9 mouse cellular contexts compared by ENCODE assay signal in the genomic region with DNA sequence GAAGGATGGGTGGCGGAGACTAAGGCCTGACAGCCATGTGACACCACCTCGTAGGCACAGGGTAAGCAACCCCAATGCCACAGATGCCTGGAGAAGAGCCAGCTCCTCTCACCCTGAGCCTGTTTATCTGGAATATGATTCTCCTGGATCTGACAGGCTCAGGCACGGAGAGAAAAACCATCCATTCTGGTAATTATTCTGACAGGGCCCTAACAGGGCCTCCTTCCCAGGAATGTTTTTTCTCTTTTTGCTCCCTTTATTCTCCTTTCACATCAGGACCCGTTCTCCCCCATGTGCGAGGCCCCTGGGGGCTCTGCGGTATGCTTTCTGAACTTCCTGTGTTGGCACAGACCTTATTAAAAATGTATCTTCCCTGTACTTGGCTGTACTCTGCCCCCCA.
DNase-seq lines count a peak whose midpoint lies in the region; ATAC-seq and TF ChIP-seq lines count a peak whose summit lies in the region.
"Had no signal": no experiment of that assay in that cellular context is flagged by ENCODE, and none has a peak within 500 bp of the region (broad histone marks: within the 10 kb centered on the region; RNA-seq: fewer than 3 reads in every experiment).

No protein-coding gene starts in this region.

- H3K4me2 ChIP-seq in lung, embryonic 14.5 days = no peak overlapping the region; the same call in 1 of the 2 replicates
- H3K4me2 ChIP-seq in forebrain, embryonic 16.5 days (ENCODE audit: low read length) = no peak overlapping the region
- no peak overlapping the region for H3K4me2 ChIP-seq in stomach, embryonic 14.5 days (replicated peaks; ENCODE audit: low read depth, low read length)

- no peak overlapping the region for H3K27ac ChIP-seq in lung, embryonic 14.5 days (ENCODE audit: low read depth)
- H3K27ac ChIP-seq in forebrain, embryonic 16.5 days (ENCODE audit: low read length) = peak overlapping the region; percentile 31; the same call in 1 of the 2 replicates
- H3K27ac ChIP-seq in stomach, embryonic 14.5 days (ENCODE audit: low read length) = peak overlapping the region; percentile 40; the same call in 1 of the 2 replicates

- H3K4me1 ChIP-seq in lung, embryonic 14.5 days (ENCODE audit: insufficient read depth) = no peaks in the 10 kb centered on the region
- H3K4me1 ChIP-seq in lung, adult 2 months (ENCODE audit: control insufficient read depth, insufficient read depth, low read length) = no peaks in the 10 kb centered on the region
- peaks cover 17% of the 10 kb centered on the region for H3K4me1 ChIP-seq in forebrain, embryonic 16.5 days (replicated peaks; ENCODE audit: control insufficient read depth, insufficient read depth, low read length)
- peaks cover 8% of the 10 kb centered on the region; the same call in 1 of the 2 replicates for H3K4me1 ChIP-seq in stomach, embryonic 14.5 days (ENCODE audit: control insufficient read depth, insufficient read depth, low read length)

- peak; percentile 42; the same call in 1 of the 2 replicates for ATAC-seq in lung, embryonic 14.5 days (ENCODE audit: insufficient read depth)
- ATAC-seq in forebrain, embryonic 16.5 days = peak; percentile 54
- no peak; the same call in 1 of the 2 replicates for ATAC-seq in stomach, embryonic 14.5 days (ENCODE audit: insufficient number of reproducible peaks, insufficient read depth, low FRiP score, low read depth)

- no peaks in the 10 kb centered on the region for H3K36me3 ChIP-seq in lung, embryonic 14.5 days (ENCODE audit: insufficient read depth)
- no peaks in the 10 kb centered on the region for H3K36me3 ChIP-seq in forebrain, embryonic 16.5 days (ENCODE audit: control insufficient read depth, insufficient read depth)
- no peaks in the 10 kb centered on the region for H3K36me3 ChIP-seq in stomach, embryonic 14.5 days (ENCODE audit: control insufficient read depth, insufficient read depth, low read length)

- peak; percentile 51 to 56 for DNase-seq in cerebellum, postnatal 14 days
- DNase-seq in cerebellum, postnatal 36 days = no peak
- peak; percentile 37 for DNase-seq in lung, embryonic 14.5 days
- no peak for DNase-seq in lung, adult 2 months
- no peak for DNase-seq in spleen, postnatal 4 days (ENCODE audit: low spot score in 2 of 2)
- no peak for DNase-seq in left cerebral cortex, adult 11 months (ENCODE audit: low spot score)
- DNase-seq: lung, postnatal 36 days had no signal

- WGBS in lung, embryonic 14.5 days = 25% methylated on average over 6 of the region's 6 CpGs
- WGBS in lung, adult 2 months = 37% methylated on average over 6 of the region's 6 CpGs
- WGBS in forebrain, embryonic 16.5 days = 18% methylated on average over 6 of the region's 6 CpGs
- WGBS in stomach, embryonic 14.5 days = 33% methylated on average over 6 of the region's 6 CpGs

- TF ChIP-seq CTCF in lung, embryonic 14.5 days (IDR thresholded peaks at IDR 0.05; ENCODE audit: low read depth) = no peak
- TF ChIP-seq CTCF in lung, adult 2 months (IDR thresholded peaks at IDR 0.05; ENCODE audit: insufficient read depth, low read length) = no peak

- no peaks in the 10 kb centered on the region for H3K27me3 ChIP-seq in lung, embryonic 14.5 days (ENCODE audit: insufficient read depth, low read length)
- H3K27me3 ChIP-seq in forebrain, embryonic 16.5 days (replicated peaks; ENCODE audit: control insufficient read depth, insufficient read depth, low read length) = no peaks in the 10 kb centered on the region
- no peaks in the 10 kb centered on the region for H3K27me3 ChIP-seq in stomach, embryonic 14.5 days (ENCODE audit: control insufficient read depth, insufficient read depth, low read length)

- no peak for TF ChIP-seq POLR2A in lung, adult 2 months (IDR thresholded peaks at IDR 0.05; ENCODE audit: borderline replicate concordance, extremely low read depth, low read depth, low read length)

- no peak overlapping the region for H3K9ac ChIP-seq in lung, embryonic 14.5 days
- H3K9ac ChIP-seq in forebrain, embryonic 16.5 days (replicated peaks; ENCODE audit: low read depth, low read length) = no peak overlapping the region
- no peak overlapping the region for H3K9ac ChIP-seq in stomach, embryonic 14.5 days (replicated peaks; ENCODE audit: low read depth, low read length)

- no peaks in the 10 kb centered on the region for H3K9me3 ChIP-seq in lung, embryonic 14.5 days (ENCODE audit: low read depth, low read length)
- H3K9me3 ChIP-seq in forebrain, embryonic 16.5 days (ENCODE audit: control insufficient read depth, low read length) = no peaks in the 10 kb centered on the region
- no peaks in the 10 kb centered on the region for H3K9me3 ChIP-seq in stomach, embryonic 14.5 days (ENCODE audit: control insufficient read depth, low read depth, low read length)

- no peak overlapping the region for H3K4me3 ChIP-seq in lung, embryonic 14.5 days (ENCODE audit: low read depth, low read length)
- H3K4me3 ChIP-seq in lung, adult 2 months (replicated peaks; ENCODE audit: extremely low read depth, low read depth, low read length) = no peak overlapping the region
- H3K4me3 ChIP-seq in forebrain, embryonic 16.5 days (replicated peaks; ENCODE audit: low read length) = no peak overlapping the region
- H3K4me3 ChIP-seq in stomach, embryonic 14.5 days (ENCODE audit: low read depth, low read length) = no peak overlapping the region

Comparison
In these comparisons a context has a peak if more than half of its experiments do, and no peak if none do; other contexts are left out.
1. DNase-seq: peak in cerebellum, postnatal 14 days (2 of 2) and lung, embryonic 14.5 days (single experiment); none in cerebellum, postnatal 36 days (0 of 2), lung, adult 2 months (single experiment), spleen, postnatal 4 days (0 of 2) and left cerebral cortex, adult 11 months (single experiment).